Mouse (Mus musculus) erythroblast, adult 5-6 weeks (primary cell): ENCODE data around the gene Lsm14b. TPM values are rescaled to one million over a fixed set of nuclear protein-coding genes. Genes with fewer than 3 reads are reported as not detected.

Experiments used
- ATAC-seq: replicated peaks from 2 replicates; pipeline ENCODE4 v1.8.0; 2016; ENCODE audit warnings: moderate number of reproducible peaks, mild to moderate bottlenecking, moderate TSS enrichment, inconsistent platforms; ENCODE audit not compliant: poor library complexity, low FRiP score, severe bottlenecking
- total RNA-seq, 2 experiments: library from RNA; stranded (forward) in 1 of 2; stranded (reverse) in 1 of 2; fragments of 150-400 nt in 1 of 2; fragments of 200-764, 138-1000 nt in 1 of 2; gene quantifications; 2 replicates each; pipeline versions ENCODE4 v1.2.3 to v1.2.4; 2015 to 2017; ENCODE audit warnings: low replicate concordance in 2 of 2

Gene Lsm14b
- 1.7 and 7.3 TPM in 2 replicates for total RNA-seq (2015; ENCODE audit: low replicate concordance)
- total RNA-seq (2017; ENCODE audit: low replicate concordance) = 1.3 and 10.0 TPM in 2 replicates

DNA sequence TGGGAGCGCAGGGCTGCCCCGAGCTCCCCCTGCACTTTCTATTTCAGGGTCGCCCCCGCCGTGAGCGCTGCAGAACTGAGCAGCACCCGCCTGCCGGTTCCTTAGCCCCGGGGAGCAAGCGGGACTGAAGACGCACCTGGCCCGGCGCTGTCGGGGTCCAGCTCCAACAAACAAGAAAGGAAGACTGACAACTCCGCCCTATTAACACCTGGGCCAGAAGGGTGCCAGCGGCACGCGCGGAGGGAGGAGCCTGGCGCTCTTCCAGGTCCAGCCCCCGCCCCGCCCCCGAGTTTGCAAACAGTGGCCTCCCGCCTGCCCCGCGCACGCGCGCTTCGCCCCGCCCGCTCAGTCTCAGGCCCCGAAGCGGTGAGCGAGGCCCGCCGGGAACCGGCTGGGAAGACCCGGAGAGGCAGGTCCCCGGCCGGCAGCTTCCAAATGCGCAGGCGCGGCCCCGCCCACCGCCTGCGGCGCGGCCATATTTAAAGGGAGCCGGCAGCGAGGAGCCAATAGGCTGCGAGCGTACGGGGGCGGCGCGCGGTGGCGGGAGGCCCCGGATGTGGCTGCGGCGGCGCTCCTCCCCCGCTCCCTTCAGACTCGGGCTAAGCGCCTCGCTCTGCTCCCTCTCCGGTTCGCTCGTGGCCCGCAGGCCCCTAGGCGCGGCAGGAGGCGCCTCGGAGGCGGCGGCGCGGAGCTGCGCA, at the start of gene Lsm14b:
TSS of gene Lsm14b (plus strand) at position 587 of the 698 bp plus-strand sequence.
- peak; percentile 85 for ATAC-seq

DNA sequence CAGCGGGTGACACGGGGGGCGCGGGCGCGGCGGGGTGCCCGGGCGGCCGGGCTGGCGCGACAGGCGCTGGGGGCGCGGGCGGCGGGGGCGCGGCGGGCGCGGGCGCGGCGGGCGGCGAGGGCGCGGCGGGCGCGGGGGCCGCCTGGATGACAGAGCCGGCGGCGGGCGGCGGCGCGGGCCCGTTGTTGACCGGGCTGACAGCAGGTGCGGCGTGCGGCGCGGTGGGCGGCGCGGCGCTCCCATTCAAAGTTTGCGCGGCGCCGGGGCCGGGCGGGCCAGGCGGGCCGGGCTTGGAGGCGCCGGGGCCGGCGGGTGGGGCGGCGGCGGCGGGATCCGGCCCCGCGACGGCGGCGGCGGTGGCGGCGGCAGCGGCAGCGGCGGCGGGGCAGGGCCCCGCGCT, 48.9 kb upstream of the Lsm14b start:
- no peak for ATAC-seq

DNA sequence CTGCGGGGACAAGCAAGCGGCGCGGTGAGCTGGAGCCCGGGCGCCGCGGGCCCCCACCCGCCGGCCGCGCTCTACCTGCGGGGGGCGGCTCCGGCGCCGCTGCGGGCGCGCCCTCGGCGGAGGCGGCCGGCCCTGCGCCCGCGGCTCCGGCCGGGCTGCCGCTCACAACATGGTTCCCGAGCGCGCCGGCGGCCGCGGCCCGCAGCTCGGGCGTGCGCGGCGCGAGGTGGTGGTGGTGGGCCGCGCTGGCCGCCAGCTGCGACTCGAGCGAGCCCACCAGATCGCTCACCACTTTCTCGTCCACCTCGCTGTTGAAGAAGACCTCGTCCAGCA, 48.5 kb upstream of the Lsm14b start:
- ATAC-seq = no peak

DNA sequence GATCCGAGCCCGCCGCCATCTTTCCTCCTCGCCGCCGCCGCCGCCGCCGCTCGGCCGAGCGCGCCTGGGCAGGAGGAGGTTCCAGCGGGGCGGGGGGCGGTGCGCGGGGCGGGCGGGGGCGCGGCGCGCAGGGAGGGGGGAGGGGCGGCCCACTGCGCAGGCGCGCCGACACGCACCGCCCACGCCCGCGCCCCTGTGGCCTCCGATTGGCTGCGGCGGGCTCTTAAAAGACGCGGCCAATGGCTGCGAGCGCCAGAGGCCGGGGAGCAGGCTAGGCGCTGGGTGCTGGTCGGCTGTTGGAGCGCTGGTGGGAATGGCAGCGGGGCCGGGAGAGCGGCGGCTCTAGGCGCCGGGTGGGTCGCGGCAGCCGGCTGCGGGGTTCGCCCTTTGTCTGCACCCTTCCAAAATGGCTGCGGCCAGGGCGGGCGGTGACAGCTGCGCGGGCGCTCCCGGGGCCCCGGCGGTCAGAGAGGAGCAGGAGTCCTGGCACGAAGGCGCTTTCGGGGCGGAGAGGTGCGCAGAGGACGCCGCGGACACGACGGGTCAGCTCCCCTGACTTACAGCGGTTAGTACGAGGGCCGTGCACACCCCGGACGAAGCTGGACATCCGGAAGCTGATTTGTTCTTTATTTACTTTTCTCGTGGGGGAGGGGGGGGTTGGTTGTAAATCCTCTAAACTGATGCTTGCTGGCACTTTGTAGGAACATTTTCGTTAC, 48.0 kb upstream of the Lsm14b start, which contains the start of gene Taf4:
TSS of gene Taf4 (minus strand) at position 19 of the 716 bp plus-strand sequence.
- ATAC-seq = peak; percentile 81

DNA sequence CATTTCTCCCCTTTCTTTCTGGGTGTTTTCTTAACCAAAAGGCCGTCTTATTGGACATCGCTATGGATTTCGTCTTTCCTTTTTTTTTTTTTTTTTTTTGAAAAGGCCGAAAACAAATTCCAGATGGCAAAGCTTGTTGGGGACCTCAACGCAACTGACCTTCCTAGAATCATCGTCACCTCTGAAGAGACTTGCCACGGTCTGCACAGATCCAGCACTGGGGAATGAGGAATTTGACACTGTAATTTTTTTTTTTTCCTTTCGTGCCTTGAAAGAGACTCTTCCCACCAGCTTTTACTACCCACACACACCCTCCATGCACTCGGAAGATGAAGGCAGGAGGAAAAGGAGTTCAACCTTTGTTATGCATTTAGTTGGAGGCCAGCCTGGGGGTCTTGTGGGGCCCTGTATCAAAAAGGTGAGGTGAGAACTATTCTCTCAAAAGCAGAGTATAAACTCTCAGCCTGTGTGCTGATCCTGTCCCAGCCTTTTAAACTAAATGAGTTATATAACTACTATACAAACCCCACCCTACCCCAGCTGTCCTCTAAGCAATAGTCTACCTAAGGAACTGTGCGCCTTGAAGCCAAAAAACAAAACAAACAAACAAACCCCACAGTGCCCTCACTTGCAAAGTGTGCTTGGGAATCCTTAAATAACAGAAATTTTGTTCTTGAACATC, 47.3 kb upstream of the Lsm14b start:
- ATAC-seq = no peak

DNA sequence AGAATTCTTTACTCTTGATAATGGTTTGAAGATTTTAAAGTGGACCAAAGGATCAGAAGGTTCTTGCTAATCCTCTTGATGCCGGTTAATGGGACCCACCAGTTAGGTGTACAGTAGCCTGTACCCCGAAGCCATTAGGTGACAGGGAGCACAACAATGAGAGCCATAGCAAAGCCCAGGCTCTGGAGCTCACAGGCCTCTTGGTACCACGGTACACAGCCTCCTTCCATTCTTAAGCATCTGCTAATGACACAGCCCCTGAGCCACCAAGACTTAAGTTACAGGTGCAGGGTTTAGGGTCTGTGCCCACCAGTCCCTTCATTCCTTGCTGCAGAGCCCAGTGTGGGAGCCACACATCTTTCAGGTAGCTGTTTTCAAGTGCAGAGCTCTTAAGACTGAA, 46.5 kb upstream of the Lsm14b start:
- no peak for ATAC-seq

DNA sequence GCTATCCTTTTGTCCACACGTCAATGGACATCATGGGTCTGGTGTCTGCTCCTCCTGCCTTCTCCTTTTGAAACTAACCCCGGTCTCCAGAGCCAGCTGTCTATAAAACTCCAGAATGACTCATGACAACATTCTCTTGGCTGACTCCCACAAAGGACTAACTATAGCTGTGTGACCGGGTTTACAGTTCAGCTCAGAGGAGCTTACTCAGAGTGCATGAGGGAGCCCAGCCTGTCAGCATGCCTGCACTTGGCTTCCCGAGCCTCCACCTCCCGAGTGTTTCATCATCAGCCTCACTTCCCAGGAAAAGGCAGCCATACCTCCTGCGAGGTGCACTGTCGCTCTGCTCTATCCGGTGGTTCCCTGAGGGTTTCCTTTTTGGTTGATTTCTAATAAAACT, 45.0 kb upstream of the Lsm14b start:
- ATAC-seq = no peak

DNA sequence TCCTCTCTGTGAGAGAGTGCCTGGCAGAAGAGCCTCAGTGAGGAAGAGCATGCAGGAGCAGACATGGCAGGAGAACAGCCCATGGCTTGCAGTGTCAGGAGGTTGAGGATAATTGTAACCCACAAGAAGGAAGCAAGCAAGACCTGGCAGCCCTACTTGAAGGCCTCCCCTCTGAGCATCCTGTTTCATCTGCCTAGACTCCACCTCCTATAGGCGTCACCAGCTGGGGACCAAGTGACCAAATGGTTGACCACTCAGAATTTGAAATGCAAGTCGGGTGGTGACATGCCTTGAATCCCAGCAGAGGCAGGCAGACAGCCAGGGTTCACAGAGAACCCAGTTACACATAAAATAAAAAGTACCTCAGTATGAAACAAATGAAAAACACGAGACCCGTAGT, 44.2 kb upstream of the Lsm14b start:
- ATAC-seq = no peak

DNA sequence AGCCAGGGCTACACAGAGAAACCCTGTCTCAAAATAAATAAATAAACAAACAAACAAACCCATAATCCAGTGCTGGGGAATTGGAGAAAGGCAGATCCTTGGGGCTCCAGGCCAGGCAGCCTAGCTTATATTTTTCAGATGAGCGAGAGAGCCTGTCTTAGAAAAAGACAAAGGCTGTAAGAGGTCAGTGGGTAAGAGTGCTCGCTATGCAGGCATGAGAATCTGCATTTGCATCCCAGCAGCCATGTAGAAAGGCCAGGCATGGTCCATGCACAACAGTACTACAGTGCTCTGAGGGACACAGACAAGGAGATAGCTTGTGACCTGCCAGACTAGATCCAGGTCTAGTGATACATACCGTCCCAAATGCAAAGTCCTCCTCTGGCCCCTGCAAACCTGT, 42.1 kb upstream of the Lsm14b start:
- ATAC-seq = no peak

DNA sequence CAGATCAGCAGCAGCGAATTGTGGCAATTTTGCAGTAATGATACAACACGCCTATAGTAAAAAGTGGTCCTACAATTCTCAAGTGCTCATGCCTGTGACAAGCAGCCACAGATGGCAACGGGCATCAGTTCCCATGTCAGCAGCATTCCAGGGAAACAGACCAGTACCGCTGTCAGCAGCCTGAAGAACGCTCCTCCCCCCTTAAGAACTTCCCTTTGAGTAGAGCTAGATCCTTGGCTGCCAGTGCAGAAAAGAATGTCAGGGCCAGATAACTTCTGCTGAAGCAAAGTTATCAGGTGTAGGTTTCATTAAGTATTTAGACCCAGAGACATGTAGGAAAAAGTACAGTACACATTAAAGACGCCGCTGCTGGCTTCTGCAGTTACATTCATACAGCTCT, 40.0 kb upstream of the Lsm14b start:
- ATAC-seq = no peak

DNA sequence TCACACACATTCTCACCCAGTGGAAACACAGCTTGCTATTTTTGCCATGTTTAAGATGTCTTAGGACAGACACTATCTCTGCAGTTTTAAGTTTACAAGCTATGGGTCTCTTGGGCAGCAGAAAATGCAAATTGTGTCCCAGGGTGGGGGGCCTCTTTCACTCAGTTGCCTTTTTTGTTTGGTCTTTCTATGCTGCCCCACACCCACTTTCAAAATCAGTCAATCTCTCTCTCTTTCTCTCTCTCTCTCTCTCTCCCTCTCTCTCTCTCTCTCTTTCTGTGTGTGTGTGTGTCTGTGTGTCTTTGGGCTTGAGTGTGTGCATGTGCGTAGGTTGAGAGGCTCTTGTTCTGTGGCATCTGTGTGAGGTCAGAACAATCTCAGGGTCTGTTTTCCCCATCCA, 39.1 kb upstream of the Lsm14b start:
- ATAC-seq = no peak

DNA sequence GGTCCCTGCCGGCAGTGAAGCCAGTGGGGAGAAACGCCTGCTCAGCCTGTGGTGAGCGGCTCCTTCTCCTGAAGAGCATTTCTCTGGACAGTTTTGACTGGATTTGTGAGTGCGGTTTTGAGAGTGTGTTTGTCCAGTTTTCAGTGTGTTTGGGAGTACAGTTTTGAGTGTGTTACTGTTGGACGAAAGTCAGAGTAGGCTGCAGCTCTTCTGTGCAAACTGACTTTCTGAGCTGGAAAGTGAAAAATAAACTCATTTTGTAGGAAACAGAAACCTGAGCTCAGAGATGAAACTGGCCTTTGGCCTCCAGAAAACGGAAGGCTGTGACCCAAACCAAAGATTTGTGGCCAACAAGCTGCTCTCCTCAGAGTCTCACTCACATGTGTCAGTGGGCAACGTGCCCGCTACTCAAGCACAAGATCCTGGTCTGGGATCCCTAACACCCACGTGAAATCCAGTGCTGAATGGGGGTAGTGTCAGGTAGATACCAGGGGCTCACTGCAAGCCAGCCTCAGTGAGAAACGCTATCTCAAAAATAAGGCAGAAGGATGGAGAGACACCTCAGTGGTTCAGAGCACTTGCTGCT, 38.3 kb upstream of the Lsm14b start:
- no peak for ATAC-seq

DNA sequence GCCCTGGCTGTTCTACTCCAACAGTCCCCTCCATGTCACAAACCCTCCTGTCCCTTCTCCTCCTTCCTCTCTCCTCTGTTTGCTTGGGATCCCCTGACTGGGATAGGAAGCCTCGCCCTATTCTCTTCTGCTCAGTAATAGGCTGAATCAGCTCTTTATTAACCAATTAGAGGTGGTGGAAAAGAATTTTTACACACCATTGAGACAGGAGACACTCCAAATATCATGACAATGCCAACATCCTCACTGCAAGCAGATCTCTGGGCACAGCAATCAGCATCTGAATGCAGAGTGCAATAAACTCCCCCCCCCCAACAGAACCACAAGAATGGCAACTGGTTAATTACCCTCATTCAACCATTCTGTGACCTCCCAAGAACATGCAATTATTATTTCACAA, 35.7 kb upstream of the Lsm14b start:
- ATAC-seq = no peak

DNA sequence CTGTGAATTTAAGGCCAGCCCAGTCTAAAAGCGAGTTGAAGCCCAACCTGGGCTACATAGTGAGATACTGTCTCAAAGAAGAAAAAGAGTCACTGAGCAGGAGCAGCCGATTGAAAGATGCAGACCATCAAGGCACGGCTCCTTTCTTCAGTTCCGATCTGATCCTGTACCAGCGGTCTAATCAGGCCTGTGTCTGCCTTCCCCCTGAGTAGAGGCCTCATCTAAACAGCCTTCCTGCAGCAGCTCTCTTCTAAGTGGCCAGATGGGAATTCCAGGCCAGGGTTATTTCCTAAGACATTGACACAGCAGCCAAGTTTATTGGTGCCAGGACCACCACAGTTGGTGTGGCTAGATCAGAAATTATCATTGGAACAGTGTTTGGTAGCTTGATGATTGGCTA, 31.7 kb upstream of the Lsm14b start:
- no peak for ATAC-seq

DNA sequence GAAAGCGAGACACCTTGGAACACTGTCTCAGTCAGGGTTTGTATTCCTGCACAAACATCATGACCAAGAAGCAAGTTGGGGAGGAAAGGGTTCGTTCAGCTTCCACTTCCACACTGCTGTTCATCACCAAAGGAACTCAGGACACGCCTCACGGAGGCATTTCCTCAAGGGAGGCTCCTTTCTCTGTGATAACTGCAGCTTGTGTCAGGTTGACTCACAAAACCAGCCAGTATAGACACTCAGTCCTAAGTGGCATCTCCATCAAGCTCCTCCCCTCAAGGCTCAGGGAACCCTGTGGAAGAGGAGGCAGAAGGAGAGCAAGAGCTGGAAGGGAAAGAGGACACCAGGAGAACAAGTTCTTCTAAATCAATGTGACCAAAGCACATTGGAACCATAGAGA, 26.4 kb upstream of the Lsm14b start:
- no peak for ATAC-seq

DNA sequence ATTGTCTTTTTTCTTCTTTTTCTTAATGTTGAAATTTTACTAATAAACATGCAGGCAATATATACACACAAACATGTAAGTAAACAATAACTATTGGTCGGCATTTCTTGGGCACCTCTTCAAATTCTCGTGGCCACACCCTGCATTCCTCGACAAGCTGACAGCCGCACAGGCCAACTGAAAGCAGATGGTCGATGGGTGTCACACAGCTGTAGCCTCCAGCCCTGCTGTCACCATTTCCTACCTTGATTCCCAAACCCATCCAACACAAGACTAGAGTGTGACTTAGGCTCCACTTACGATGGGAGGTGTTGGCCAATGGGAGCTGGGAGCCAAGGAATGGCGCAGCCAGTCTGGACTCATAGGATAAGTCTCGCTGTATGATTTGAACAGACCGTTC, 23.2 kb upstream of the Lsm14b start:
- no peak for ATAC-seq

DNA sequence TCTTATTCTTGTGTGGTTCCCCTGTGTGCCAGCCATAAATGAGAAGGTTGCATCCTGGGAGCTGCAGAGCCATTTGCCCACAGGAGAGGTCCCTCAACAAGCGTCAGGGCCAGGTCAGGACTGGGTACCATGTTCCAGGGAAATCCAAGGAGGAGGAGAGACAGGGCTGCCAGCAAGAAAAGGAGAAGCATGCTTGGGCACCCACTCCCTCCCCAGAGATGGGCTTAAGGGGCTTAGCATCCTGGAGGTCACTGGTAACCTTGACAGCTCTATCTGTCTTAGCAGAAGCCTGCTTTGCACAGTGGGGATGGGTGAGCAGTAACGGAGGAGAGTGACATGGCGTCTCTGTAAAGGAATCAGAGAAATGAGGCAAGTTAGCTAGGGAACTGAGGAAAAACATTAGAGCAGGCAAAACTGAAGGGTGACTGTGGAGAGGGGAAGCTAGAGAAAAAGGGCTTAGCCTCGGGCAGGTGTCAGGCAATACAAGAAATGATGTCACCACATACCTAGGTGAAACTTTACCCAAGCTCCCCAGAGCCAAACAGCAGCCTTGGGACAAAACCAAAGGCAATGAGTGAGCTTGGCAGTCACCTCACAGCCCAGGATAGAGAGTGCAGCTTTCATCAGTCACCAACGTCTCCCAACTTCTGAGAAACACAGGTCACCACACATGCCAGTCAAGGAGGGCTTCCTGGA, 19.0 kb upstream of the Lsm14b start:
- no peak for ATAC-seq

DNA sequence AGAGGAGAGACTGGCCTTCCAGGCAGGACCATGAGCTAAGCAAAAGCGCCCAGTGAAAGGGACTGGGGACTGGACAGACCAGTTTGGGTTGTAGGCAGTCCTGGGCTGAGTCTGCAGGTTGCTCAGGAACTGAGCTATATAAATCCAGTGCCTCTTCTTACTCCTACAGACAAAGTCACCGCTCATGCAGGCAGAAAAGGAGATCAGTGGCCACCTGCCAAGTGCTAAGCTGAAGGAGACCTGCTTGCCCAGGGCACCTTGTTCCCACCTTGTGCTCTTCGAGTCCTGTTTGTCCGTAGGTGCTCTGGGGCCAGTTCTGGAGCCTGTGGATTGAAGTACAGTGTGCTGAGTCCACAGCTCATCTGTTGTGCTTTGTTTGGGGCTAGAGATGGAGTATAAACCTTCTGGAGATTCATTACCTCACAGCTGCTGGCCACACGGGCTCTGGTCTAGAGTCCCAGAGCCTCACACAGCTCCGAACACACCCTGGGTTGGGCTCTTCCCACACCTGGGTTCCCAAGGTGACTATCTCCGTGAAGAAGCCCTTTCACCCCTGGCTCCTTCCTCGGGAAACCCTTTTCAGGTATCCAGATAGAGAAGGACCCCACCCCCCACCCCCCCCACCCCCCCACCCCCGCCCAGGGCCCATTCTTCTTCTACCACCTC, 18.3 kb upstream of the Lsm14b start:
- ATAC-seq = no peak

DNA sequence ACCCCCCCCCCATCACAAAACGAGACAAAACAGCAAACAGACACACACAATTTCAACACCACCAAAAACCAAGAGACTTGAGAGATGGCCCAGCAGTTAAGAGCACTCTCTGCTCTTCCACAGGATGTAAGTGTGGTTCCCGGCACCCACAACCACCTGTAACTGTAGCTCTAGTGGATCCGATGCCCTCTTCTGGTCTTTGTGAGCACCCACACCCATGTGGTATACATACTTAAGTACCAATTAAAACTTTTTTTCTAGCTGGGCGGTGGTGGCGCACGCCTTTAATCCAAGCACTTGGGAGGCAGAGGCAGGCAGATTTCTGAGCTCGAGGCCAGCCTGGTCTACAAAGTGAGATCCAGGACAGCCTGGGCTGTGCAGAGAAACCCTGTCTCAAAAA, 14.1 kb upstream of the Lsm14b start:
- no peak for ATAC-seq

DNA sequence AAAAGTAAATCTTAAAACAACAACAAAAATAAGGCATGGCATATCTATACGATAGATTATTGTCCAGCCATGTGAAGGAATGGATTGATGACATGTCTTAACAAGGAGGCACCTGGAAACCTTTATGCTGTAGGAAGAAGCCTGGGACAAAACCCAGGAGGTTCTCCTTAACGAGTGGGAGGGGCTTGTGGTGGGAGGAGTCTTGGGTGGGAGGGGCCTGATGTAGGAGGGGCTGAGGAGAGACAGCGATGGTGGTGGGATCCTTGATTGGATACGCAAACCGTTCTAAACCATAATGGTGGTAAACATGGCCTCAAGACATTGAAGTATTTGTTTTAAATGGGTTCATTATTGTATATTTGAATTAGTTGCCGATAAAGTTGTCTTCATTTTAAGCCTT, 13.4 kb upstream of the Lsm14b start:
- ATAC-seq = no peak
